Mouse (Mus musculus) intestine, embryonic 14.5 days (tissue): ENCODE results near the gene Gramd4. TPM values are rescaled to one million over a fixed set of nuclear protein-coding genes. Genes with fewer than 3 reads are reported as not detected.

Source experiments
- ATAC-seq: fragments of 200-750 bp; cut with Nextera tagmentation; replicated peaks from 2 replicates; pipeline ENCODE4 v1.8.0; 2017; ENCODE audit warnings: low read depth, moderate number of reproducible peaks, moderate TSS enrichment, moderate library complexity; ENCODE audit not compliant: low FRiP score, low TSS enrichment
- DNase-seq: peaks from one replicate; pipeline ENCODE4 v3.0.0-alpha.2; 2018; ENCODE audit warnings: low spot score
- H3K27ac ChIP-seq: fragments of 300-500 bp; sonication (generic); 2 replicates; pipeline ENCODE4 v1.5.1; 2014; ENCODE audit warnings: low read depth, mild to moderate bottlenecking, control low read depth
- H3K27me3 ChIP-seq: fragments of 300-500 bp; sonication (generic); replicated peaks from 2 replicates; pipeline ENCODE4 v1.6.1; 2014; ENCODE audit warnings: low read length, control low read depth; ENCODE audit not compliant: control insufficient read depth, insufficient read depth
- H3K36me3 ChIP-seq: fragments of 300-500 bp; sonication (generic); 2 replicates; pipeline ENCODE4 v1.6.1; 2014; ENCODE audit warnings: low read length, control low read depth; ENCODE audit not compliant: control insufficient read depth, insufficient read depth
- H3K4me1 ChIP-seq: fragments of 300-500 bp; sonication (generic); replicated peaks from 2 replicates; pipeline ENCODE4 v1.6.1; 2014; ENCODE audit warnings: low read length, control low read depth, mixed read lengths; ENCODE audit not compliant: control insufficient read depth, insufficient read depth
- H3K4me2 ChIP-seq: fragments of 300-500 bp; sonication (generic); 2 replicates; pipeline ENCODE4 v1.6.1; 2014; ENCODE audit warnings: low read length
- H3K4me3 ChIP-seq: fragments of 300-500 bp; sonication (generic); 2 replicates; pipeline ENCODE4 v1.5.1; 2014; ENCODE audit warnings: low read depth, low read length, control low read depth, mixed read lengths
- H3K9ac ChIP-seq: fragments of 300-500 bp; sonication (generic); 2 replicates; pipeline ENCODE4 v1.6.1; 2014; ENCODE audit warnings: mild to moderate bottlenecking, low read length
- H3K9me3 ChIP-seq: fragments of 300-500 bp; sonication (generic); 2 replicates; pipeline ENCODE4 v1.6.1; 2016; ENCODE audit warnings: low read length, control low read depth; ENCODE audit not compliant: control insufficient read depth
- WGBS: fragments of 180-500 bp; shearing (Covaris S2); extraction: QIAGEN DNeasy Blood & Tissue Kit; methylation state at CpG from one replicate; pipeline ENCODE4 v1.1.7; 2014; 5-methylcytosine and 5-hydroxymethylcytosine counted together
- polyA plus RNA-seq: library from polyadenylated mRNA; unstranded; fragments of >200 nt; fragmentation: Nextera tagmentation; extraction: Ambion mirVana; gene quantifications from 2 replicates; pipeline ENCODE4 v1.2.1, GENCODE M21; 2014

Gramd4 gene
- polyA plus RNA-seq, 1 experiment from 2014 or later = 8.1 TPM

DNA sequence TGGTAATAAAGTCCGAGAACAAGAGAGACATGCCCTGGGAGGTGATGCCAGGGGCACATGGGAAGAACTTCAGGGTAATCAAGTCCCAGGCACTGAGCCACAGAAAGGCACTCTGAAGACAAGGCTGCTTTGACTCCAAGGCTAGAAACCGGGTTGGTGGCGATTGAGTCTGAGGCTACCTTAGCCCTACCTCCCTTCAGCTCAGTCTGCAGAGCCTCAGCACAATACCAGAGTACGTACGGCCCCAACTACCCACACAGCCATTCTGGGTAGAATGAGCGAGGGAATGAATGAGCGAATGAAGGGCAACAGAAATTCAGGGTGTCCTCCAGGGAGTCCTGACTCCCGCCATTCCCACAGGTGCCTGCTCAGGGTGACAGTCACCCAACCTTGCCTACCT, 126.0 kb downstream of the Gramd4 start:
- no peak for DNase-seq
- H3K27me3 ChIP-seq = no peaks in the 10 kb centered on the region
- H3K9ac ChIP-seq = no peak overlapping the region
- H3K4me1 ChIP-seq = peaks cover 18% of the 10 kb centered on the region; the same call in 1 of the 2 replicates
- ATAC-seq = no peak
- H3K36me3 ChIP-seq = no peaks in the 10 kb centered on the region
- H3K4me3 ChIP-seq = no peak overlapping the region
- no peak overlapping the region for H3K27ac ChIP-seq
- H3K9me3 ChIP-seq = no peaks in the 10 kb centered on the region
- H3K4me2 ChIP-seq = no peak overlapping the region
- 94% methylated on average over 8 of the region's 8 CpGs for WGBS

GRCm38 (mm10) chr15:86184071-86184470, 126.6 kb downstream of the Gramd4 start:
- no peaks in the 10 kb centered on the region for H3K36me3 ChIP-seq
- H3K27ac ChIP-seq = no peak overlapping the region
- DNase-seq (no peak), ATAC-seq (no peak)
- 66% methylated on average over 5 of the region's 5 CpGs for WGBS
- peaks cover 20% of the 10 kb centered on the region; the same call in 1 of the 2 replicates for H3K4me1 ChIP-seq
- H3K4me3 ChIP-seq = no peak overlapping the region
- no peaks in the 10 kb centered on the region for H3K27me3 ChIP-seq
- no peaks in the 10 kb centered on the region for H3K9me3 ChIP-seq
- no peak overlapping the region for H3K9ac ChIP-seq
- H3K4me2 ChIP-seq = peak overlapping the region; percentile 80

DNA sequence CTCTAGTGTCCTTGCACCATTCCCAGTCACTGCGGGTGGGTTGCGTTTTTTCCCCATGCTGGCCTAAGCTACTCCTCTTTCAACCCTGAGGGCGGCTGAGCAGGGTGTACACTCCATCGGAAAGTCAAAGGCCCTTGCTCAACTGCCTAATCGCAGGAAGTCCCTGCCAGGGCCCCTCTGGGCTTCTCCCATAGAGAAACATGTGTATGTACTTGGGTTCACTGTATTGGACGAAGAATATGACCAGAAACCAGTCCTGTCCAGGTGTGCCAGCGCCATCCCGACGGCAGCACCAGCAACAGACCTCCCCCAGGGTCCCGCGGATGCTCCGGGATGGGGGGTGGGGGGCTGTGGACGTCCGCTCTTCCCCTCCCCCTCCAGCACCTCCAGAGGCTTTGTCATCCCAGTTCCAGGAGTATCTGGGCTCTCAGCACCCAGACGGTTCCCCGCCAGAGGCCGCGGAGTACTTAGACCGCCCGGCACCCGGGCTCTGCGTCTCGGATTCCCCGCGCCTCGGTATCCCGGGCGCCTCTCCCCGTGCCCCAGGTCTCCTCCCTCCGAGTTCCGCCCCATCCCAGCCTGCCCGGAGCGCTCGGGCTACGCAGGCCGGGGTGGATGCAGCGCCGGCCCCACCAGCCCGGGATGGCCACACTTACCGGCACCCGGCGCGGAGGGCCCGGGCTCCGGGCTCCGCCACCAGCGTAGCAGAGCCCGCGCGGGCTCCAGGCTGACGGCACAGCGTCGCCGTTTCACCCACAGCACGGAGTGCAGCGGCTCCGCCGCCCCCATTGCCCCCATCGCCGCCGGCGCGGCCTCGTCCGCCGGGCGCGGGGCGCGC, 127.6 kb downstream of the Gramd4 start:
- peaks cover 20% of the 10 kb centered on the region; the same call in 1 of the 2 replicates for H3K4me1 ChIP-seq
- DNase-seq (peak; percentile 80), ATAC-seq (peak; percentile 48)
- no peaks in the 10 kb centered on the region for H3K27me3 ChIP-seq
- H3K4me2 ChIP-seq = peak overlapping the region; percentile 80
- H3K9me3 ChIP-seq = no peaks in the 10 kb centered on the region
- peak overlapping the region; percentile 69 for H3K27ac ChIP-seq
- under 1% methylated on average over 70 of the region's 70 CpGs for WGBS
- peak overlapping the region; percentile 78 for H3K9ac ChIP-seq
- H3K36me3 ChIP-seq = no peaks in the 10 kb centered on the region
- H3K4me3 ChIP-seq = peak overlapping the region; percentile 58

DNA sequence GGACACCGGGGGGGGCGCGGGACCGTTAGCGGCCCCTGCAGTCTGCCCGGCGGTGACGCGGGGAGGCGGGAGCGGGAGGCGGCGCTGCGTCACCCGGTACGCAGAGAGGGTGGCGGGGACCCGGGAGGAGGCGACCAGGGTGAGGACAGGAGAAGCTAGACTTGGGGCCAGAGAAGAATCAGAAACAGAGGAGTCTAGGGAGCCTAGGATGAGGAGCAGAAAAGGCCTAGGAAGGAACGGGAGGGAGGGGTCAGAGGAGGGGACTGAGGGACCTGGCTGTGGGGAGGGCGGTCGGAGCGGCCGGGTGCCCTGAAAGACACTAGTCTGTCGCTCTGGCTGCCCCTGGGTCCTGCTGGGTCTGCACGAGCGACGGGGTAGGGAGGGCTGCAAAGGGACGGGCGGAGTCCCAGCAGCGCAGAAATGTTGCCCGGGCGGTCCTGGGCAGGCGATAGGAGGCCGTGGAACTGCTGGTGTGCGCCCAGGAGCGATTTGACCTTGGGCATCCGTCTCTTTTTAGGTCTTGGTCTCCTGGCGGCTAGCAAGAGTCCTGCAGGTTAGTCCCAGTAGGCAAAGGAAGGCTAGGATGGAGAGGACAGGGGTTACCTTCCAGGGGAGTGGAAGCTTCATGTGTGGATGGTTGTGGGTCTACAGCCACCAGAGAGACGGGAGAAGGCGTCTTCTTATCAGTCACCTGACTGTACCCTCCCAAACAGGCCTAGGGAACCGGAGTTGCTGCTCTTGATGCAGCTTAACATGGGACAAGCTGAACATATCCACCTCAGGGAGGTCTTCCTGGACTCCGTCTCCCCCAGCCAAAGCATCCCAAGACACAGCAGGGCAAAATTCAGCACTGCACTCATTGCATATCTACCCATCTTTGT, 128.4 kb downstream of the Gramd4 start, which contains the start of gene Cerk:
Gene Cerk (minus strand): TSS at position 453 of the 881 bp plus-strand sequence.
- ATAC-seq = peak; percentile 44
- Histone ChIP-seq H3K36me3 (no peaks in the 10 kb centered on the region), H3K9me3 (no peaks in the 10 kb centered on the region), H3K27me3 (no peaks in the 10 kb centered on the region), H3K4me2 (peak within 1 kb of the TSS; percentile 80), H3K9ac (peak within 1 kb of the TSS; percentile 78), H3K4me1 (peaks cover 20% of the 10 kb centered on the region; the same call in 1 of the 2 replicates), H3K27ac (peak within 1 kb of the TSS; percentile 69), H3K4me3 (peak within 1 kb of the TSS; percentile 58)
- 4% methylated on average over 40 of the region's 43 CpGs for WGBS
- DNase-seq = peak; percentile 87

DNA sequence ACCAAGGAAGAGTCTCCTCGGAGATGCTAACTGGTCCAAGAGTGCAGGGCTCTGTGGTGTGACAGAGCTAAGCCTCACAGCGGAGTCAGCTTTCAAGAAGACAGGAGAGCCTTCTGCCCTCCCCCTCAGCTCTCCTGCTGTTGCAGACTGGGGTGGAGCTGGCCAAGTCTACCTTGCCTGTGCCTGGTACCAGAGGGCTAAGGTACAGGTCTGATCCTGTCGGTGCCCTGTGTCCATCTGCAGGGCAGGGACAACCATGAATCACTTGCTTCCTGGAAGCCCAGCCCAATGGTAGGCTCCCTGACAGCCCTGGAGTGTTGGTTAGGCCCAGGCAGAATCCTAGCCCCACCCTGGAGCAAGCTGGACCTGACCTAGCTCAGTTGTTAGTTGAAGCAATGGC, 129.2 kb downstream of the Gramd4 start:
- no peak for ATAC-seq
- WGBS = 56% methylated on average over 3 of the region's 3 CpGs

More for the DNA sequence above, 129.2 kb downstream of the Gramd4 start:
- H3K4me1 ChIP-seq = peaks cover 18% of the 10 kb centered on the region; the same call in 1 of the 2 replicates
- no peak overlapping the region for H3K27ac ChIP-seq
- no peaks in the 10 kb centered on the region for H3K27me3 ChIP-seq
- H3K9me3 ChIP-seq = no peaks in the 10 kb centered on the region
- no peaks in the 10 kb centered on the region for H3K36me3 ChIP-seq
- no peak overlapping the region for H3K9ac ChIP-seq
- no peak overlapping the region for H3K4me2 ChIP-seq
- H3K4me3 ChIP-seq = no peak overlapping the region
- no peak for DNase-seq

Other genes starting within 250 kb of the Gramd4 start
- gene Cdpf1, start 246.0 kb upstream of the Gramd4 start, polyA plus RNA-seq = 38.5 and 38.7 TPM in 2 replicates
- gene Pkdrej, start 236.0 kb upstream of the Gramd4 start, polyA plus RNA-seq = 0.36 and 0.37 TPM in 2 replicates
- gene Ttc38, start 225.4 kb upstream of the Gramd4 start, polyA plus RNA-seq = 6.6 and 6.7 TPM in 2 replicates
- 25.8 and 27.4 TPM in 2 replicates for gene Gtse1, start 197.9 kb upstream of the Gramd4 start, polyA plus RNA-seq
- 35.7 and 36.4 TPM in 2 replicates for gene Trmu, start 178.4 kb upstream of the Gramd4 start, polyA plus RNA-seq
- 1.3 and 2.2 TPM in 2 replicates for gene Celsr1, start 23.9 kb upstream of the Gramd4 start, polyA plus RNA-seq
- gene Cerk, start 128.4 kb downstream of the Gramd4 start, polyA plus RNA-seq = 11.5 and 11.7 TPM in 2 replicates
- 9.6 and 10.3 TPM in 2 replicates for gene Tbc1d22a, start 156.8 kb downstream of the Gramd4 start, polyA plus RNA-seq